Mouse (Mus musculus): Measurements from ENCODE around the gene Tmem163. TPM values are rescaled to one million over a fixed set of nuclear protein-coding genes. Genes with fewer than 3 reads are reported as not detected.

Tmem163 gene
- polyA plus RNA-seq, 1 experiment from 2014 or later, result 1.7 TPM

GRCm38 (mm10) chr1:127484188-127484587 is 195.2 kb downstream of the Tmem163 start:
- Histone ChIP-seq H3K4me3 (ENCODE audit: low read depth, low read length) (no peak overlapping the region), H3K27me3 (replicated peaks; ENCODE audit: control insufficient read depth, insufficient read depth, low read length) (no peaks in the 10 kb centered on the region), H3K36me3 (ENCODE audit: control insufficient read depth, insufficient read depth, low read length) (no peaks in the 10 kb centered on the region), H3K27ac (ENCODE audit: low read depth, low read length) (no peak overlapping the region), H3K9me3 (ENCODE audit: control insufficient read depth, low read length) (no peaks in the 10 kb centered on the region), H3K4me1 (replicated peaks; ENCODE audit: control insufficient read depth, insufficient read depth, low read length) (no peaks in the 10 kb centered on the region), H3K9ac (ENCODE audit: low read depth, low read length) (no peak overlapping the region), H3K4me2 (no peak overlapping the region)
- ATAC-seq (replicated peaks; ENCODE audit: low FRiP score) (no peak), DNase-seq (ENCODE audit: low spot score) (no peak)
- 86% methylated on average over 8 of the region's 8 CpGs for WGBS

DNA sequence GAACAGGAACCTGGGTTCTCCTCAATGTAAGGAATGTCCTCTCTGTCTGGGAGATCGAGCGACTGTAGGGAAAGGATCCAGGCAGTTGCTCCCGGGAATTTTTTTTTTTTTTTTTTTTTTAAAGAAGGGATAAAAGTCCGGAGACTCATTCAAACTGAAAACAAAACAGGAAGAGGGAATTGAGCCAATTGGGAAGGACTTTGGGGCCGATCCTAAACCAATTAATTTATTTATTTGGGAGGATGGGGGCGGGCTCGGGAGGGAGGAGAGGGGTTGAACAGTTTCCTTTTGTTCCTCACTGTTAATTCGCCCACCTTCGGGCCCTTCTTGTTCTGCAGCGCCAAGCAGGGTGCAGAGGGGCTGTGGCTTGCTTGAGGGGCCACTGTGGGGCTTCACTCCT is 196.4 kb downstream of the Tmem163 start:
- DNase-seq (ENCODE audit: low spot score) (no peak), ATAC-seq (replicated peaks; ENCODE audit: low FRiP score) (no peak)
- H3K4me1 ChIP-seq (replicated peaks; ENCODE audit: control insufficient read depth, insufficient read depth, low read length), result no peaks in the 10 kb centered on the region
- H3K4me2 ChIP-seq, result no peak overlapping the region
- no peak overlapping the region for H3K27ac ChIP-seq (ENCODE audit: low read depth, low read length)
- H3K4me3 ChIP-seq (ENCODE audit: low read depth, low read length), result no peak overlapping the region
- no peak overlapping the region for H3K9ac ChIP-seq (ENCODE audit: low read depth, low read length)
- no peaks in the 10 kb centered on the region for H3K9me3 ChIP-seq (ENCODE audit: control insufficient read depth, low read length)
- no peaks in the 10 kb centered on the region; the same call in 1 of the 2 replicates for H3K36me3 ChIP-seq (ENCODE audit: control insufficient read depth, insufficient read depth, low read length)
- WGBS, result 83% methylated on average over 10 of the region's 10 CpGs
- H3K27me3 ChIP-seq (replicated peaks; ENCODE audit: control insufficient read depth, insufficient read depth, low read length), result no peaks in the 10 kb centered on the region

GRCm38 (mm10) chr1:127475756-127476155 is 203.6 kb downstream of the Tmem163 start:
- Histone ChIP-seq H3K27ac (ENCODE audit: low read depth, low read length) (no peak overlapping the region), H3K36me3 (ENCODE audit: control insufficient read depth, insufficient read depth, low read length) (no peaks in the 10 kb centered on the region; the same call in 1 of the 2 replicates), H3K9ac (ENCODE audit: low read depth, low read length) (no peak overlapping the region), H3K4me2 (no peak overlapping the region), H3K4me1 (replicated peaks; ENCODE audit: control insufficient read depth, insufficient read depth, low read length) (no peaks in the 10 kb centered on the region), H3K9me3 (ENCODE audit: control insufficient read depth, low read length) (no peaks in the 10 kb centered on the region), H3K4me3 (ENCODE audit: low read depth, low read length) (no peak overlapping the region), H3K27me3 (replicated peaks; ENCODE audit: control insufficient read depth, insufficient read depth, low read length) (no peaks in the 10 kb centered on the region)
- DNase-seq (ENCODE audit: low spot score), result no peak
- 94% methylated on average over 5 of the region's 5 CpGs for WGBS
- no peak for ATAC-seq (replicated peaks; ENCODE audit: low FRiP score)

DNA sequence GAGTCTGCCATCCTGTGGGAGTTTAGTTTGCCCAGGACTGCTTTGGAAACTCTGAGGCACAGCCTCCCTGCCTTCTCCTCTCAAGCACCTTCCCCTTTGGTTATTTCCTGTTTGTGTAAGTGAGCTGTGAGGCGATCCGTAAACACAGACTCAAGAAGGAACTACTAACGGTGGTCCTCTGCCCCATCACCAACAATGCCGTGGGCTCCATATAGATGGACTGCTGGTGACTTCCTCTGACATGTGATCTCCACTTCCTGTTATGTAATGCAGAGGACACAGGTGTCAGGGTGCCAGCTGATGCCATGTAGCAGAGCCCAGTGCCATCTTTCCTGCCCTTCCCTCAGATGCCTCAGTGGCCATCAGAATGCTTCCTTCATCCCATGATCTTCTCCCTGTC is 209.2 kb downstream of the Tmem163 start:
- H3K4me2 ChIP-seq, result no peak overlapping the region
- WGBS, result 69% methylated on average over 4 of the region's 4 CpGs
- H3K4me3 ChIP-seq (ENCODE audit: low read depth, low read length), result no peak overlapping the region
- no peak for ATAC-seq (replicated peaks; ENCODE audit: low FRiP score)
- no peaks in the 10 kb centered on the region for H3K36me3 ChIP-seq (ENCODE audit: control insufficient read depth, insufficient read depth, low read length)
- no peaks in the 10 kb centered on the region for H3K4me1 ChIP-seq (replicated peaks; ENCODE audit: control insufficient read depth, insufficient read depth, low read length)
- H3K9me3 ChIP-seq (ENCODE audit: control insufficient read depth, low read length), result no peaks in the 10 kb centered on the region
- no peak for DNase-seq (ENCODE audit: low spot score)
- H3K9ac ChIP-seq (ENCODE audit: low read depth, low read length), result no peak overlapping the region
- H3K27ac ChIP-seq (ENCODE audit: low read depth, low read length), result no peak overlapping the region
- no peaks in the 10 kb centered on the region for H3K27me3 ChIP-seq (replicated peaks; ENCODE audit: control insufficient read depth, insufficient read depth, low read length)

DNA sequence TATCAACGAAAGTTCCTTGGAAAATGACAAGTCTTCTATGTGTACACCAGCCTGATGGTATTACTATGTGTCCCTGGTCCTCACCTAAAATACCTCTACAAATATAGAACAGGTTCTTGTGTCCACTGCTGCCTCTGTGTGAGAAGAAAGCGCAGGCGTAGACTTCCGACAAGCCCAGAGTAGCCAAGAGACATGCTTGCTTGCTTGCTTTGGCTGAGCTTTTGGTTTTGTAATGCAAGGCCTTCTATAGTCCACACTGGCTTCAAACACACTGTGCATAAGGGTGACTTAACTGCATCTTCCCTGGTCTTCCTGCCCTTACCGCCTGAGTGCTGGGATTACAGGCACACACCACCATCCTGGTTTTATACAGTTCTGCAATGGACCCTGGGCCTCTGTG is 212.1 kb downstream of the Tmem163 start:
- ATAC-seq (replicated peaks; ENCODE audit: low FRiP score), result no peak
- no peak overlapping the region for H3K4me2 ChIP-seq
- no peak overlapping the region for H3K27ac ChIP-seq (ENCODE audit: low read depth, low read length)
- H3K4me1 ChIP-seq (replicated peaks; ENCODE audit: control insufficient read depth, insufficient read depth, low read length), result no peaks in the 10 kb centered on the region
- DNase-seq (ENCODE audit: low spot score), result no peak
- no peaks in the 10 kb centered on the region for H3K27me3 ChIP-seq (replicated peaks; ENCODE audit: control insufficient read depth, insufficient read depth, low read length)
- H3K9ac ChIP-seq (ENCODE audit: low read depth, low read length), result no peak overlapping the region
- H3K36me3 ChIP-seq (ENCODE audit: control insufficient read depth, insufficient read depth, low read length), result no peaks in the 10 kb centered on the region
- 95% methylated on average over 5 of the region's 5 CpGs for WGBS
- H3K4me3 ChIP-seq (ENCODE audit: low read depth, low read length), result no peak overlapping the region
- H3K9me3 ChIP-seq (ENCODE audit: control insufficient read depth, low read length), result no peaks in the 10 kb centered on the region

- DNase-seq (ENCODE audit: low spot score) (no peak), ATAC-seq (replicated peaks; ENCODE audit: low FRiP score) (no peak)
- H3K4me1 ChIP-seq (replicated peaks; ENCODE audit: control insufficient read depth, insufficient read depth, low read length), result no peaks in the 10 kb centered on the region
- WGBS, result 45% methylated on average over 6 of the region's 6 CpGs
- no peaks in the 10 kb centered on the region for H3K9me3 ChIP-seq (ENCODE audit: control insufficient read depth, low read length)
- no peak overlapping the region for H3K4me2 ChIP-seq
- H3K9ac ChIP-seq (ENCODE audit: low read depth, low read length), result no peak overlapping the region
- no peak overlapping the region for H3K27ac ChIP-seq (ENCODE audit: low read depth, low read length)
- H3K27me3 ChIP-seq (replicated peaks; ENCODE audit: control insufficient read depth, insufficient read depth, low read length), result no peaks in the 10 kb centered on the region
- H3K4me3 ChIP-seq (ENCODE audit: low read depth, low read length), result no peak overlapping the region
- no peaks in the 10 kb centered on the region for H3K36me3 ChIP-seq (ENCODE audit: control insufficient read depth, insufficient read depth, low read length)
These were observed 214.1 kb downstream of the Tmem163 start for GRCm38 (mm10) chr1:127465292-127465691.

DNA sequence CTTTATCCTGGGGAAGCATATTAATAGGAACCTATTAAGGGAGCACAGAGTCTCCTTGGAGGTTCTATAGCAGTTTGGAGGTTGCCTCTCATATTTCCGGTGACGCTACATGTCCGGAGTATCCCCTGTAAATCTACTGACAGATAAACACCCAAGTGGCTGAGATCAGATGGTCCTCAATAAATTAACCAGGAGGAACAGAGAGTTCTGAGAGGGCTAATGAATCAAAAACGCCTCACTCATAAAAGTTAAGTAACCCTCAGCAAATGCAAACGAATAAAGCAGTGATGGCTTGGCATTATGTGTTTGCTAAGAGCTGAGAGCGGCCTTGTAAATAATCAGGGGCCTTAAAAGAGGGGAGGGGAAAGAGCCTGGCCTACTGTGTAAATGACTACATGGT is 215.3 kb downstream of the Tmem163 start:
- H3K4me2 ChIP-seq, result no peak overlapping the region
- no peak overlapping the region for H3K27ac ChIP-seq (ENCODE audit: low read depth, low read length)
- no peaks in the 10 kb centered on the region for H3K27me3 ChIP-seq (replicated peaks; ENCODE audit: control insufficient read depth, insufficient read depth, low read length)
- DNase-seq (ENCODE audit: low spot score) (no peak), ATAC-seq (replicated peaks; ENCODE audit: low FRiP score) (no peak)
- no peaks in the 10 kb centered on the region for H3K36me3 ChIP-seq (ENCODE audit: control insufficient read depth, insufficient read depth, low read length)
- H3K9me3 ChIP-seq (ENCODE audit: control insufficient read depth, low read length), result no peaks in the 10 kb centered on the region
- H3K9ac ChIP-seq (ENCODE audit: low read depth, low read length), result no peak overlapping the region
- no peaks in the 10 kb centered on the region for H3K4me1 ChIP-seq (replicated peaks; ENCODE audit: control insufficient read depth, insufficient read depth, low read length)
- no peak overlapping the region for H3K4me3 ChIP-seq (ENCODE audit: low read depth, low read length)
- 88% methylated on average over 6 of the region's 6 CpGs for WGBS

GRCm38 (mm10) chr1:127461017-127461416 is 218.3 kb downstream of the Tmem163 start:
- no peaks in the 10 kb centered on the region for H3K36me3 ChIP-seq (ENCODE audit: control insufficient read depth, insufficient read depth, low read length)
- no peak overlapping the region for H3K9ac ChIP-seq (ENCODE audit: low read depth, low read length)
- no peaks in the 10 kb centered on the region for H3K27me3 ChIP-seq (replicated peaks; ENCODE audit: control insufficient read depth, insufficient read depth, low read length)
- DNase-seq (ENCODE audit: low spot score), result no peak
- H3K4me2 ChIP-seq, result no peak overlapping the region
- 85% methylated on average over 9 of the region's 9 CpGs for WGBS
- H3K4me3 ChIP-seq (ENCODE audit: low read depth, low read length), result no peak overlapping the region
- ATAC-seq (replicated peaks; ENCODE audit: low FRiP score), result no peak
- H3K9me3 ChIP-seq (ENCODE audit: control insufficient read depth, low read length), result no peaks in the 10 kb centered on the region
- no peak overlapping the region for H3K27ac ChIP-seq (ENCODE audit: low read depth, low read length)
- H3K4me1 ChIP-seq (replicated peaks; ENCODE audit: control insufficient read depth, insufficient read depth, low read length), result no peaks in the 10 kb centered on the region

- Histone ChIP-seq H3K9me3 (ENCODE audit: control insufficient read depth, low read length) (no peaks in the 10 kb centered on the region), H3K27me3 (replicated peaks; ENCODE audit: control insufficient read depth, insufficient read depth, low read length) (no peaks in the 10 kb centered on the region), H3K4me2 (no peak overlapping the region), H3K9ac (ENCODE audit: low read depth, low read length) (no peak overlapping the region), H3K36me3 (ENCODE audit: control insufficient read depth, insufficient read depth, low read length) (no peaks in the 10 kb centered on the region), H3K4me3 (ENCODE audit: low read depth, low read length) (no peak overlapping the region), H3K4me1 (replicated peaks; ENCODE audit: control insufficient read depth, insufficient read depth, low read length) (no peaks in the 10 kb centered on the region), H3K27ac (ENCODE audit: low read depth, low read length) (no peak overlapping the region)
- no peak for DNase-seq (ENCODE audit: low spot score)
- WGBS, result 84% methylated on average over 7 of the region's 7 CpGs
- ATAC-seq (replicated peaks; ENCODE audit: low FRiP score), result no peak
These were observed 219.8 kb downstream of the Tmem163 start for GRCm38 (mm10) chr1:127459576-127459975.

Data from liver, embryonic 11.5 days (tissue).